Mouse (Mus musculus): Measurements from ENCODE around the gene Rps6kl1.

The Rps6kl1 gene

GRCm38 (mm10) chr12:85151002-85151774 is at the start of gene Rps6kl1:
Gene Rps6kl1, minus strand, starts transcription at chr12:85151264.
- peak; percentile 75 for DNase-seq (ENCODE audit: low spot score)

- no peak for DNase-seq (ENCODE audit: low spot score)
Observed at GRCm38 (mm10) chr12:85199954-85200353, 48.9 kb upstream of the Rps6kl1 start.

- no peak for DNase-seq (ENCODE audit: low spot score)
Observed at GRCm38 (mm10) chr12:85197936-85198335, 46.9 kb upstream of the Rps6kl1 start.

GRCm38 (mm10) chr12:85197371-85197770 is 46.3 kb upstream of the Rps6kl1 start:
- no peak for DNase-seq (ENCODE audit: low spot score)

- DNase-seq (ENCODE audit: low spot score), result no peak
Observed at GRCm38 (mm10) chr12:85196191-85196590, 45.1 kb upstream of the Rps6kl1 start.

GRCm38 (mm10) chr12:85195086-85195485 is 44.0 kb upstream of the Rps6kl1 start:
- no peak for DNase-seq (ENCODE audit: low spot score)

GRCm38 (mm10) chr12:85194623-85195018 is 43.6 kb upstream of the Rps6kl1 start:
- no peak for DNase-seq (ENCODE audit: low spot score)

GRCm38 (mm10) chr12:85193923-85194622 is 43.0 kb upstream of the Rps6kl1 start:
- DNase-seq (ENCODE audit: low spot score), result no peak

GRCm38 (mm10) chr12:85193146-85193545 is 42.1 kb upstream of the Rps6kl1 start:
- no peak for DNase-seq (ENCODE audit: low spot score)

- DNase-seq (ENCODE audit: low spot score), result no peak
Observed at GRCm38 (mm10) chr12:85192461-85193108, 41.5 kb upstream of the Rps6kl1 start.

GRCm38 (mm10) chr12:85190290-85190689 is 39.2 kb upstream of the Rps6kl1 start:
- no peak for DNase-seq (ENCODE audit: low spot score)

GRCm38 (mm10) chr12:85186361-85186760 is 35.3 kb upstream of the Rps6kl1 start:
- DNase-seq (ENCODE audit: low spot score), result no peak

- no peak for DNase-seq (ENCODE audit: low spot score)
Observed at GRCm38 (mm10) chr12:85185810-85186209, 34.7 kb upstream of the Rps6kl1 start.

GRCm38 (mm10) chr12:85184118-85184517 is 33.1 kb upstream of the Rps6kl1 start:
- DNase-seq (ENCODE audit: low spot score), result no peak

- no peak for DNase-seq (ENCODE audit: low spot score)
Observed at GRCm38 (mm10) chr12:85182898-85183297, 31.8 kb upstream of the Rps6kl1 start.

GRCm38 (mm10) chr12:85182345-85182643 is 31.2 kb upstream of the Rps6kl1 start:
- DNase-seq (ENCODE audit: low spot score), result no peak

GRCm38 (mm10) chr12:85181475-85182344 is 30.6 kb upstream of the Rps6kl1 start:
- no peak for DNase-seq (ENCODE audit: low spot score)

GRCm38 (mm10) chr12:85178294-85178693 is 27.2 kb upstream of the Rps6kl1 start:
- DNase-seq (ENCODE audit: low spot score), result no peak

GRCm38 (mm10) chr12:85177740-85178239 is 26.7 kb upstream of the Rps6kl1 start, which contains the start of gene Pgf:
Gene Pgf, minus strand, starts transcription at chr12:85177790.
- DNase-seq (ENCODE audit: low spot score), result no peak

- peak; percentile 61 for DNase-seq (ENCODE audit: low spot score)
Observed at GRCm38 (mm10) chr12:85176846-85177523, 25.9 kb upstream of the Rps6kl1 start.
